Mouse (Mus musculus) limb, embryonic 11.5 days (tissue): ENCODE results near the gene Sema4f. TPM values are rescaled to one million over a fixed set of nuclear protein-coding genes. Genes with fewer than 3 reads are reported as not detected.

Experiments
- ATAC-seq: fragments of 200-750 bp; cut with Nextera tagmentation; 2 replicates; pipeline ENCODE4 v1.8.0; 2017; ENCODE audit warnings: low read depth; ENCODE audit not compliant: insufficient number of reproducible peaks, low FRiP score, low TSS enrichment
- DNase-seq: peaks from one replicate; pipeline ENCODE4 v3.0.0-alpha.2; 2015; ENCODE audit warnings: low spot score
- H3K27ac ChIP-seq: fragments of 300-500 bp; sonication (generic); replicated peaks from 2 replicates; pipeline ENCODE4 v1.5.1; 2014; ENCODE audit warnings: low read depth, mild to moderate bottlenecking, low read length
- H3K27me3 ChIP-seq: fragments of 300-500 bp; sonication (generic); 2 replicates; pipeline ENCODE4 v1.6.1; 2014; ENCODE audit warnings: mild to moderate bottlenecking, low read length, mixed read lengths; ENCODE audit not compliant: control insufficient read depth, insufficient read depth
- H3K36me3 ChIP-seq: fragments of 300-500 bp; sonication (generic); 2 replicates; pipeline ENCODE4 v1.6.1; 2014; ENCODE audit warnings: mild to moderate bottlenecking, low read length, moderate library complexity, mixed read lengths; ENCODE audit not compliant: control insufficient read depth, insufficient read depth
- H3K4me1 ChIP-seq: fragments of 300-500 bp; sonication (generic); 2 replicates; pipeline ENCODE4 v1.6.1; 2014; ENCODE audit warnings: low read length, mixed read lengths; ENCODE audit not compliant: control insufficient read depth, insufficient read depth
- H3K4me2 ChIP-seq: fragments of 300-500 bp; sonication (generic); 2 replicates; pipeline ENCODE4 v1.6.1; 2014; ENCODE audit warnings: low read depth, mild to moderate bottlenecking, moderate library complexity; ENCODE audit not compliant: severe bottlenecking
- H3K4me3 ChIP-seq: fragments of 300-500 bp; sonication (generic); 2 replicates; pipeline ENCODE4 v1.5.1; 2014; ENCODE audit warnings: low read depth, low read length
- H3K9ac ChIP-seq: fragments of 300-500 bp; sonication (generic); 2 replicates; pipeline ENCODE4 v1.6.1; 2014; ENCODE audit warnings: mild to moderate bottlenecking, low read length
- H3K9me3 ChIP-seq: fragments of 300-500 bp; sonication (generic); 2 replicates; pipeline ENCODE4 v1.6.1; 2016; ENCODE audit warnings: low read length; ENCODE audit not compliant: control insufficient read depth
- WGBS: fragments of 180-500 bp; shearing (Covaris S2); extraction: QIAGEN DNeasy Blood & Tissue Kit; methylation state at CpG from one replicate; pipeline ENCODE4 v1.1.7; 2014; 5-methylcytosine and 5-hydroxymethylcytosine counted together
- polyA plus RNA-seq: library from polyadenylated mRNA; unstranded; fragments of >200 nt; fragmentation: Nextera tagmentation; extraction: Ambion mirVana; gene quantifications from 2 replicates; pipeline ENCODE4 v1.2.1, GENCODE M21; 2014

The Sema4f gene
- polyA plus RNA-seq, 1 experiment from 2014 or later = 1.2 TPM

GRCm38 (mm10) chr6:82940765-82941164 lies 1.2 kb upstream of the Sema4f start:
- Histone ChIP-seq H3K4me1 (0 out of 2 replicates have a peak, but pooled peaks cover 3% of the 10 kb centered on the region), H3K27me3 (peaks cover 7% of the 10 kb centered on the region; the same call in 1 of the 2 replicates), H3K4me3 (no peak overlapping the region), H3K36me3 (no peaks in the 10 kb centered on the region), H3K9me3 (no peaks in the 10 kb centered on the region), H3K9ac (no peak overlapping the region), H3K4me2 (no peak overlapping the region), H3K27ac (no peak overlapping the region)
- DNase-seq (no peak), ATAC-seq (no peak)
- 71% methylated on average over 3 of the region's 3 CpGs for WGBS

GRCm38 (mm10) chr6:82934616-82935230 lies 4.8 kb downstream of the Sema4f start:
- no peak for ATAC-seq
- H3K4me1 ChIP-seq = 0 out of 2 replicates have a peak, but pooled peaks cover 3% of the 10 kb centered on the region
- no peak overlapping the region for H3K9ac ChIP-seq
- H3K9me3 ChIP-seq = no peaks in the 10 kb centered on the region
- no peaks in the 10 kb centered on the region for H3K36me3 ChIP-seq
- H3K27me3 ChIP-seq = peaks cover 7% of the 10 kb centered on the region; the same call in 1 of the 2 replicates
- no peak overlapping the region for H3K4me3 ChIP-seq
- DNase-seq = no peak
- H3K27ac ChIP-seq = no peak overlapping the region
- H3K4me2 ChIP-seq = no peak overlapping the region
- WGBS = 91% methylated on average over 3 of the region's 3 CpGs

GRCm38 (mm10) chr6:82927617-82928016 lies 12.0 kb downstream of the Sema4f start:
- H3K4me2 ChIP-seq = no peak overlapping the region
- no peaks in the 10 kb centered on the region for H3K4me1 ChIP-seq
- no peak overlapping the region for H3K4me3 ChIP-seq
- H3K27ac ChIP-seq = no peak overlapping the region
- no peak overlapping the region for H3K9ac ChIP-seq
- DNase-seq (no peak), ATAC-seq (no peak)
- H3K9me3 ChIP-seq = no peaks in the 10 kb centered on the region
- H3K27me3 ChIP-seq = no peaks in the 10 kb centered on the region
- H3K36me3 ChIP-seq = no peaks in the 10 kb centered on the region
- WGBS = 77% methylated on average over 5 of the region's 5 CpGs

- WGBS = 90% methylated on average over 7 of the region's 7 CpGs
- ATAC-seq (no peak), DNase-seq (no peak)
- Histone ChIP-seq H3K9me3 (no peaks in the 10 kb centered on the region), H3K4me1 (no peaks in the 10 kb centered on the region), H3K4me3 (no peak overlapping the region), H3K9ac (no peak overlapping the region), H3K4me2 (no peak overlapping the region), H3K27ac (no peak overlapping the region), H3K27me3 (no peaks in the 10 kb centered on the region), H3K36me3 (no peaks in the 10 kb centered on the region)
Measured at GRCm38 (mm10) chr6:82926528-82926927, 13.0 kb downstream of the Sema4f start.

- no peak for DNase-seq
- Histone ChIP-seq H3K27ac (no peak overlapping the region), H3K27me3 (no peaks in the 10 kb centered on the region), H3K4me1 (no peaks in the 10 kb centered on the region), H3K36me3 (no peaks in the 10 kb centered on the region), H3K4me2 (no peak overlapping the region), H3K9ac (no peak overlapping the region), H3K9me3 (no peaks in the 10 kb centered on the region), H3K4me3 (no peak overlapping the region)
- 82% methylated on average over 10 of the region's 10 CpGs for WGBS
- ATAC-seq = no peak
Measured at GRCm38 (mm10) chr6:82926106-82926505, 13.5 kb downstream of the Sema4f start.

GRCm38 (mm10) chr6:82925005-82925404 lies 14.6 kb downstream of the Sema4f start:
- Histone ChIP-seq H3K36me3 (no peaks in the 10 kb centered on the region), H3K9me3 (no peaks in the 10 kb centered on the region), H3K4me1 (no peaks in the 10 kb centered on the region), H3K27ac (no peak overlapping the region), H3K27me3 (no peaks in the 10 kb centered on the region), H3K9ac (no peak overlapping the region), H3K4me3 (no peak overlapping the region), H3K4me2 (no peak overlapping the region)
- no peak for ATAC-seq
- WGBS = 62% methylated on average over 3 of the region's 3 CpGs
- no peak for DNase-seq

- no peak overlapping the region for H3K9ac ChIP-seq
- WGBS = 81% methylated on average over 9 of the region's 9 CpGs
- no peak for ATAC-seq
Measured at GRCm38 (mm10) chr6:82921426-82922224, 17.9 kb downstream of the Sema4f start.

GRCm38 (mm10) chr6:82919520-82919919 lies 20.0 kb downstream of the Sema4f start:
- Histone ChIP-seq H3K27ac (no peak overlapping the region), H3K27me3 (no peaks in the 10 kb centered on the region; the same call in 1 of the 2 replicates), H3K4me1 (no peaks in the 10 kb centered on the region), H3K4me3 (no peak overlapping the region), H3K4me2 (no peak overlapping the region), H3K36me3 (no peaks in the 10 kb centered on the region), H3K9ac (no peak overlapping the region), H3K9me3 (no peaks in the 10 kb centered on the region)
- WGBS = 64% methylated on average over 8 of the region's 8 CpGs
- ATAC-seq (no peak), DNase-seq (no peak)

More at GRCm38 (mm10) chr6:82921426-82922224, 17.9 kb downstream of the Sema4f start:
- no peaks in the 10 kb centered on the region; the same call in 1 of the 2 replicates for H3K27me3 ChIP-seq
- H3K27ac ChIP-seq = no peak overlapping the region
- no peaks in the 10 kb centered on the region for H3K9me3 ChIP-seq
- DNase-seq = no peak
- no peaks in the 10 kb centered on the region for H3K4me1 ChIP-seq
- H3K4me3 ChIP-seq = no peak overlapping the region
- H3K4me2 ChIP-seq = no peak overlapping the region
- no peaks in the 10 kb centered on the region for H3K36me3 ChIP-seq
